Mouse (Mus musculus): ENCODE results near the gene Tiam2. TPM values are rescaled to one million over a fixed set of nuclear protein-coding genes. Genes with fewer than 3 reads are reported as not detected.

The Tiam2 gene
- polyA plus RNA-seq, 1 experiment from 2014 or later, result 3.6 TPM

GRCm38 (mm10) chr17:3313711-3314624 lies 12.4 kb upstream of the Tiam2 start:
- H3K9ac ChIP-seq (ENCODE audit: low read depth, low read length), result peak overlapping the region; percentile 67
- peak overlapping the region; percentile 48; the same call in 1 of the 2 replicates for H3K27ac ChIP-seq (ENCODE audit: low read depth, low read length)
- peaks cover 2% of the 10 kb centered on the region; the same call in 1 of the 2 replicates for H3K4me1 ChIP-seq (ENCODE audit: control insufficient read depth, insufficient read depth, low read depth, low read length)
- H3K4me2 ChIP-seq (ENCODE audit: low read length), result peak overlapping the region; percentile 64
- H3K27me3 ChIP-seq (replicated peaks; ENCODE audit: control insufficient read depth, insufficient read depth, low read length), result no peaks in the 10 kb centered on the region
- ATAC-seq, result peak; percentile 96
- WGBS, result 5% methylated on average over 60 of the region's 60 CpGs
- peak overlapping the region; percentile 52 for H3K4me3 ChIP-seq (ENCODE audit: low read length)
- H3K36me3 ChIP-seq (ENCODE audit: control insufficient read depth, insufficient read depth, low read length), result no peaks in the 10 kb centered on the region
- H3K9me3 ChIP-seq (ENCODE audit: control insufficient read depth, low read length), result no peaks in the 10 kb centered on the region

GRCm38 (mm10) chr17:3314625-3315020 lies 11.8 kb upstream of the Tiam2 start:
- no peak; the same call in 1 of the 2 replicates for ATAC-seq
- peak overlapping the region; percentile 52 for H3K4me3 ChIP-seq (ENCODE audit: low read length)
- no peaks in the 10 kb centered on the region for H3K27me3 ChIP-seq (replicated peaks; ENCODE audit: control insufficient read depth, insufficient read depth, low read length)
- peak overlapping the region; percentile 64 for H3K4me2 ChIP-seq (ENCODE audit: low read length)
- 38% methylated on average over 3 of the region's 3 CpGs for WGBS
- no peak overlapping the region for H3K27ac ChIP-seq (ENCODE audit: low read depth, low read length)
- H3K36me3 ChIP-seq (ENCODE audit: control insufficient read depth, insufficient read depth, low read length), result no peaks in the 10 kb centered on the region
- H3K9ac ChIP-seq (ENCODE audit: low read depth, low read length), result peak overlapping the region; percentile 67
- H3K9me3 ChIP-seq (ENCODE audit: control insufficient read depth, low read length), result no peaks in the 10 kb centered on the region
- peaks cover 2% of the 10 kb centered on the region; the same call in 1 of the 2 replicates for H3K4me1 ChIP-seq (ENCODE audit: control insufficient read depth, insufficient read depth, low read depth, low read length)

- H3K27ac ChIP-seq (ENCODE audit: low read depth, low read length), result no peak overlapping the region
- H3K4me3 ChIP-seq (ENCODE audit: low read length), result no peak overlapping the region
- no peak overlapping the region for H3K4me2 ChIP-seq (ENCODE audit: low read length)
- no peak overlapping the region for H3K9ac ChIP-seq (ENCODE audit: low read depth, low read length)
- WGBS, result 89% methylated on average over 4 of the region's 4 CpGs
- H3K4me1 ChIP-seq (ENCODE audit: control insufficient read depth, insufficient read depth, low read depth, low read length), result peaks cover 2% of the 10 kb centered on the region; the same call in 1 of the 2 replicates
- no peaks in the 10 kb centered on the region for H3K9me3 ChIP-seq (ENCODE audit: control insufficient read depth, low read length)
- H3K36me3 ChIP-seq (ENCODE audit: control insufficient read depth, insufficient read depth, low read length), result no peaks in the 10 kb centered on the region
- no peak for ATAC-seq
- H3K27me3 ChIP-seq (replicated peaks; ENCODE audit: control insufficient read depth, insufficient read depth, low read length), result no peaks in the 10 kb centered on the region
Measured at GRCm38 (mm10) chr17:3315581-3315980, 10.8 kb upstream of the Tiam2 start.

- peak overlapping the region; percentile 48 for H3K27ac ChIP-seq (ENCODE audit: low read depth, low read length)
- no peaks in the 10 kb centered on the region for H3K9me3 ChIP-seq (ENCODE audit: control insufficient read depth, low read length)
- H3K4me3 ChIP-seq (ENCODE audit: low read length), result peak overlapping the region; percentile 57
- WGBS, result under 1% methylated on average over 25 of the region's 25 CpGs
- no peak; the same call in 1 of the 2 replicates for ATAC-seq
- H3K27me3 ChIP-seq (replicated peaks; ENCODE audit: control insufficient read depth, insufficient read depth, low read length), result peaks cover 20% of the 10 kb centered on the region
- H3K36me3 ChIP-seq (ENCODE audit: control insufficient read depth, insufficient read depth, low read length), result no peaks in the 10 kb centered on the region
- peak overlapping the region; percentile 84 for H3K4me2 ChIP-seq (ENCODE audit: low read length)
- peaks cover 13% of the 10 kb centered on the region for H3K4me1 ChIP-seq (ENCODE audit: control insufficient read depth, insufficient read depth, low read depth, low read length)
- H3K9ac ChIP-seq (ENCODE audit: low read depth, low read length), result peak overlapping the region; percentile 64
Measured at GRCm38 (mm10) chr17:3326903-3327279, 518 bp downstream of the Tiam2 start.

GRCm38 (mm10) chr17:3327335-3327734 lies 962 bp downstream of the Tiam2 start:
- no peaks in the 10 kb centered on the region for H3K36me3 ChIP-seq (ENCODE audit: control insufficient read depth, insufficient read depth, low read length)
- WGBS, result 3% methylated on average over 14 of the region's 14 CpGs
- peak overlapping the region; percentile 84 for H3K4me2 ChIP-seq (ENCODE audit: low read length)
- peak overlapping the region; percentile 64; the same call in 1 of the 2 replicates for H3K9ac ChIP-seq (ENCODE audit: low read depth, low read length)
- H3K4me1 ChIP-seq (ENCODE audit: control insufficient read depth, insufficient read depth, low read depth, low read length), result peaks cover 15% of the 10 kb centered on the region
- ATAC-seq, result no peak
- no peak overlapping the region for H3K27ac ChIP-seq (ENCODE audit: low read depth, low read length)
- peaks cover 20% of the 10 kb centered on the region for H3K27me3 ChIP-seq (replicated peaks; ENCODE audit: control insufficient read depth, insufficient read depth, low read length)
- H3K9me3 ChIP-seq (ENCODE audit: control insufficient read depth, low read length), result no peaks in the 10 kb centered on the region
- peak overlapping the region; percentile 57 for H3K4me3 ChIP-seq (ENCODE audit: low read length)

GRCm38 (mm10) chr17:3328820-3329219 lies 2.4 kb downstream of the Tiam2 start:
- Histone ChIP-seq H3K4me1 (ENCODE audit: control insufficient read depth, insufficient read depth, low read depth, low read length) (peaks cover 15% of the 10 kb centered on the region), H3K4me2 (ENCODE audit: low read length) (no peak overlapping the region), H3K4me3 (ENCODE audit: low read length) (no peak overlapping the region), H3K27ac (ENCODE audit: low read depth, low read length) (no peak overlapping the region), H3K27me3 (replicated peaks; ENCODE audit: control insufficient read depth, insufficient read depth, low read length) (peaks cover 20% of the 10 kb centered on the region), H3K9ac (ENCODE audit: low read depth, low read length) (no peak overlapping the region), H3K9me3 (ENCODE audit: control insufficient read depth, low read length) (no peaks in the 10 kb centered on the region), H3K36me3 (ENCODE audit: control insufficient read depth, insufficient read depth, low read length) (no peaks in the 10 kb centered on the region)
- no peak for ATAC-seq
- 73% methylated on average over 4 of the region's 4 CpGs for WGBS

DNA sequence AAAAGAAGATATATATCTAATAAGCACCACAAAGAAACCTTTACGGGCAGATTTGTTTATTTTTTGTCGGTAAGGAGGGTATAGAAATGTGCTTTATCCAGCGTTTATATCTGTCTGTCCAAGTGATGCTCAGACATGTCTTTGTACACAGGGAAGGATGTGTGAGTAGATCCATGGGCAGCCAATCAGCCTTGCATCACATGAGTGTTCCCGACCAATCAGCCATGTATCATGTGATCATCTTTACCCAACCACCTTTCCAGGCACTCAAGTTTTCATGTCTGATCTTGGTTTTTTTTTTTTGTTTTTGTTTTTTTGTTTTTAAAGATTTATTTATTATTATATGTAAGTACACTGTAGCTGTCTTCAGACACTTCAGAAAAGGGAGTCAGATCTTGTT lies 3.1 kb downstream of the Tiam2 start:
- no peaks in the 10 kb centered on the region for H3K36me3 ChIP-seq (ENCODE audit: control insufficient read depth, insufficient read depth, low read length)
- H3K4me1 ChIP-seq (ENCODE audit: control insufficient read depth, insufficient read depth, low read depth, low read length), result peaks cover 15% of the 10 kb centered on the region
- no peak overlapping the region for H3K9ac ChIP-seq (ENCODE audit: low read depth, low read length)
- WGBS, result 90% methylated on average over 4 of the region's 4 CpGs
- H3K4me3 ChIP-seq (ENCODE audit: low read length), result no peak overlapping the region
- H3K4me2 ChIP-seq (ENCODE audit: low read length), result no peak overlapping the region
- no peak for ATAC-seq
- no peaks in the 10 kb centered on the region for H3K9me3 ChIP-seq (ENCODE audit: control insufficient read depth, low read length)
- peaks cover 20% of the 10 kb centered on the region for H3K27me3 ChIP-seq (replicated peaks; ENCODE audit: control insufficient read depth, insufficient read depth, low read length)
- H3K27ac ChIP-seq (ENCODE audit: low read depth, low read length), result no peak overlapping the region

DNA sequence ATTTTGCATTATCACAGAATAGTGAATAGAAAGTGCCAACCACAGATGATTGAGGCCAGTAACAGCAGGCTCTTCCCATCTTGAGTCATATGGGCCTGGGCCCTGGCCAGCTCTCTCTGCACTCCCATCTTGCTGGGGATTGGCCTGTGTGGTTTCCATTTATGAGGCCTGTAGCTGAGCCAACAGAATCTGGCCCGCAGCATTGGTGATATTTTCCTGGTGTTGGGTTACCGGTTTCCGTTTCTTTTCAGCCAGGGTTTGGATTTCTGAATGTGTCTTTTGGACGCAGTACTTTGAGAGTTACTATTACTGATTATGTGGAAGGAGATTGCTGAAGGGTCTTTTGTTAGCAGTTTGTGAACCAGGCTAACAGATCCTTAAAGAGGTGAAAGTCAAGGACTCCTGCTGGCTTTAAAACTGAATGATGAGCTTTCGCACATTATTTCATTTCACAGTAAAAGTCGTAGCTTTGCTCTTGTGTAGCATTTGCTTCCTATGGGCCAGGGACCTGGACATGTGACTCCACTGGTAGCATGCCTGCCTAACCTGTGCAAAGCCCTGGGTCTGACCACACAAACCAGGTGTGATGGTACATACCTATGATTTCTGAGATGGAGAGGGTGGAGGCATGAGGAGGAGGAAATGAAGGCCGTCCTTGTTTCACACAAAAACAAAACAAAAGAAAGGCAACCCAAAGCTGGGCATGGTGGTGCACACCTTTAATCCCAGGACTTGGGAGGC lies 5.5 kb downstream of the Tiam2 start:
- Histone ChIP-seq H3K4me3 (ENCODE audit: low read length) (no peak overlapping the region), H3K27me3 (replicated peaks; ENCODE audit: control insufficient read depth, insufficient read depth, low read length) (peaks cover 13% of the 10 kb centered on the region), H3K4me1 (ENCODE audit: control insufficient read depth, insufficient read depth, low read depth, low read length) (peaks cover 11% of the 10 kb centered on the region), H3K9ac (ENCODE audit: low read depth, low read length) (no peak overlapping the region), H3K9me3 (ENCODE audit: control insufficient read depth, low read length) (no peaks in the 10 kb centered on the region), H3K27ac (ENCODE audit: low read depth, low read length) (no peak overlapping the region), H3K36me3 (ENCODE audit: control insufficient read depth, insufficient read depth, low read length) (no peaks in the 10 kb centered on the region), H3K4me2 (ENCODE audit: low read length) (no peak overlapping the region)
- ATAC-seq, result peak; percentile 58; the same call in 1 of the 2 replicates
- WGBS, result 65% methylated on average over 7 of the region's 7 CpGs

Data from hindbrain, embryonic 16.5 days (tissue).